ENCODE assay signal across 8 mouse cellular contexts in the genomic region with DNA sequence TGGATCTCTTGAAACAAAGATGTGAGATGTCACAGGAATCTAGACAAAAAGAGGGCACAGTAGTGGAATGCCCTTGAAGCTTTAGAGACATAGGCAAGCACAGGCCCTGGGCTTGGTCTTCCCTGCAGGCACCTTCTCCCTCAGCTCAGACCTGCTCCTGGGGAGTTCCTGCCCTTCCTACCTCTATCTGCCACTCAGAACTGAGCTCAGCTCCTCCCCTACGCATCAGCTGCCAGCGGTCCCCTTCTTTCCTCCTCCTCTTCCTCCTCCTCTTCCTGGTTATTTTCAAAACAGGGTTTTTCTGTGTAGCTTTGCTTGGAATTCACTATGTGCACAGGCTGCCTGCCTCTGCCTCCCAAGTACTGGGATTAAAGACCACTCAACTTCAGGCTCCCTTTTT.
"Had no signal": no experiment of that assay in that cellular context is flagged by ENCODE, and none has a peak within 500 bp of the region (broad histone marks: within the 10 kb centered on the region; RNA-seq: fewer than 3 reads in every experiment).

No protein-coding gene starts in this region.

- H3K27me3 ChIP-seq: hindbrain, embryonic 15.5 days; limb, embryonic 15.5 days; midbrain, embryonic 13.5 days; stomach, embryonic 15.5 days had no signal

- DNase-seq: layer of hippocampus, postnatal 36 days; right cerebral cortex, postnatal 14 days; thymus, postnatal 4 days had no signal

- H3K36me3 ChIP-seq: hindbrain, embryonic 15.5 days; limb, embryonic 15.5 days; liver, embryonic 12.5 days; midbrain, embryonic 13.5 days; stomach, embryonic 15.5 days had no signal

- H3K9ac ChIP-seq: hindbrain, embryonic 15.5 days; limb, embryonic 15.5 days; liver, embryonic 12.5 days; midbrain, embryonic 13.5 days; stomach, embryonic 15.5 days had no signal

- ATAC-seq: liver, embryonic 12.5 days; midbrain, embryonic 13.5 days had no signal

- H3K4me1 ChIP-seq: hindbrain, embryonic 15.5 days; liver, embryonic 12.5 days; midbrain, embryonic 13.5 days; stomach, embryonic 15.5 days had no signal

- H3K27ac ChIP-seq: hindbrain, embryonic 15.5 days; limb, embryonic 15.5 days; liver, embryonic 12.5 days; midbrain, embryonic 13.5 days; stomach, embryonic 15.5 days had no signal

- H3K9me3 ChIP-seq: hindbrain, embryonic 15.5 days; limb, embryonic 15.5 days; liver, embryonic 12.5 days; midbrain, embryonic 13.5 days; stomach, embryonic 15.5 days had no signal

- H3K4me3 ChIP-seq: hindbrain, embryonic 15.5 days; limb, embryonic 15.5 days; liver, embryonic 12.5 days; midbrain, embryonic 13.5 days; stomach, embryonic 15.5 days had no signal

- H3K4me2 ChIP-seq: hindbrain, embryonic 15.5 days; midbrain, embryonic 13.5 days had no signal
